ENCODE assay signal across 27 mouse cellular contexts in genomic region chr3:125675211-125675896, GRCm38 (mm10).
"Had no signal": no experiment of that assay in that cellular context is flagged by ENCODE, and none has a peak within 500 bp of the region (broad histone marks: within the 10 kb centered on the region; RNA-seq: fewer than 3 reads in every experiment).

No protein-coding gene starts in this region.

- ATAC-seq: hindbrain, embryonic 16.5 days; inflammation-experienced regulatory T-cells, adult 6 months; intestine, embryonic 15.5 days; intestine, postnatal 0 days had no signal

- DNase-seq: gastrocnemius, adult 2 months; gastrocnemius, postnatal 10 days; gastrocnemius, postnatal 25 days; heart, adult 18-20 months; heart, postnatal 10 days; heart, postnatal 4 days; kidney, adult 18-20 months; kidney, adult 8-10 months; kidney, postnatal 10 days; kidney, postnatal 25 days; liver; liver, embryonic 13.5 days had no signal

- H3K4me3 ChIP-seq: gastrocnemius, adult 2 months; heart, embryonic 10.5 days; heart, embryonic 12.5 days; hindbrain, embryonic 10.5 days; hindbrain, embryonic 12.5 days; intestine, embryonic 15.5 days; layer of hippocampus, adult 2 months; left cerebral cortex, adult 2 months; limb, embryonic 10.5 days; limb, embryonic 12.5 days; liver, embryonic 13.5 days; liver, embryonic 15.5 days had no signal

- H3K9ac ChIP-seq: heart, embryonic 12.5 days; hindbrain, embryonic 12.5 days; hindbrain, embryonic 14.5 days; intestine, embryonic 15.5 days; limb, embryonic 12.5 days; liver, embryonic 13.5 days; liver, embryonic 15.5 days had no signal

- H3K4me1 ChIP-seq: heart, embryonic 10.5 days; heart, embryonic 12.5 days; hindbrain, embryonic 10.5 days; hindbrain, embryonic 12.5 days; intestine, embryonic 15.5 days; limb, embryonic 10.5 days; liver, embryonic 13.5 days; liver, embryonic 15.5 days had no signal

- H3K9me3 ChIP-seq: heart, embryonic 10.5 days; heart, embryonic 12.5 days; hindbrain, embryonic 10.5 days; hindbrain, embryonic 12.5 days; intestine, embryonic 15.5 days; limb, embryonic 10.5 days; limb, embryonic 12.5 days; liver, embryonic 13.5 days; liver, embryonic 15.5 days had no signal

- H3K27ac ChIP-seq: gastrocnemius, adult 2 months; heart, embryonic 10.5 days; hindbrain, embryonic 10.5 days; hindbrain, embryonic 12.5 days; hindbrain, embryonic 14.5 days; intestine, embryonic 15.5 days; layer of hippocampus, adult 2 months; left cerebral cortex, adult 2 months; limb, embryonic 10.5 days; limb, embryonic 12.5 days; liver, embryonic 13.5 days; liver, embryonic 15.5 days had no signal

- H3K27me3 ChIP-seq: heart, embryonic 12.5 days; hindbrain, embryonic 12.5 days; intestine, embryonic 15.5 days; limb, embryonic 12.5 days; liver, embryonic 13.5 days; liver, embryonic 15.5 days had no signal

- H3K36me3 ChIP-seq: heart, embryonic 10.5 days; heart, embryonic 12.5 days; hindbrain, embryonic 10.5 days; hindbrain, embryonic 12.5 days; intestine, embryonic 15.5 days; limb, embryonic 10.5 days; limb, embryonic 12.5 days; liver, embryonic 13.5 days; liver, embryonic 15.5 days had no signal

- H3K4me2 ChIP-seq: heart, embryonic 12.5 days; hindbrain, embryonic 12.5 days; hindbrain, embryonic 14.5 days; intestine, embryonic 15.5 days; limb, embryonic 12.5 days; liver, embryonic 11.5 days; liver, embryonic 13.5 days; liver, embryonic 15.5 days had no signal
